Mouse (Mus musculus): ENCODE measurements around the gene Slc30a7. TPM values are rescaled to one million over a fixed set of nuclear protein-coding genes. Genes with fewer than 3 reads are reported as not detected.

Gene Slc30a7
- total RNA-seq, 4 experiments from 2014 or later, result 24.8 to 34.4 (median 28.8) TPM

Small RNA genes lying within 50 kb of the gene (microRNA-seq; reads per million reads assigned to microRNA genes)
- 0 reads per million in 2 experiments for gene Mir669n

Other genes starting within 250 kb of the Slc30a7 start
- 10 to 100 TPM; 11.3 to 16.8 (median 13.2) TPM for gene Dph5, start 119.6 kb downstream of the Slc30a7 start, total RNA-seq (2022)
- gene Extl2, start 56 bp upstream of the Slc30a7 start, total RNA-seq (2022), result 10 to 100 TPM; 63.7 to 73.2 (median 72.0) TPM
- gene Vcam1, start 122.3 kb upstream of the Slc30a7 start, total RNA-seq (2022), result 10 to 100 TPM; 17.4 to 21.0 (median 20.0) TPM
- 100 to 1,000 TPM; 162 to 207 (median 185) TPM for gene Gpr88, start 246.1 kb upstream of the Slc30a7 start, total RNA-seq (2022)